ENCODE assay signal across 15 mouse cellular contexts in genomic region chr8:31525071-31525470, GRCm38 (mm10).
DNase-seq lines count a peak whose midpoint lies in the region; ATAC-seq and TF ChIP-seq lines count a peak whose summit lies in the region.
"Had no signal": no experiment of that assay in that cellular context is flagged by ENCODE, and none has a peak within 500 bp of the region (broad histone marks: within the 10 kb centered on the region; RNA-seq: fewer than 3 reads in every experiment).

No protein-coding gene starts in this region.

- H3K27me3 ChIP-seq in lung, embryonic 14.5 days (ENCODE audit: insufficient read depth, low read length) = no peaks in the 10 kb centered on the region
- no peaks in the 10 kb centered on the region for H3K27me3 ChIP-seq in lung, embryonic 15.5 days
- H3K27me3 ChIP-seq: liver, embryonic 13.5 days; megakaryocyte, embryonic 14.5 days; neural tube, embryonic 12.5 days had no signal

- no peak overlapping the region for H3K9ac ChIP-seq in lung, embryonic 14.5 days
- H3K9ac ChIP-seq in lung, embryonic 15.5 days = no peak overlapping the region
- H3K9ac ChIP-seq: forebrain, postnatal 0 days; liver, embryonic 13.5 days; neural tube, embryonic 12.5 days had no signal

- 0 out of 2 replicates have a peak, but pooled peaks have one; percentile 29 for ATAC-seq in lung, embryonic 14.5 days (ENCODE audit: insufficient read depth)
- no peak for ATAC-seq in lung, embryonic 15.5 days (ENCODE audit: borderline replicate concordance, extremely low read depth, low FRiP score, low TSS enrichment)
- ATAC-seq: activated CD4-positive, CD25-positive, alpha-beta regulatory T cell, adult 4 months; forebrain, postnatal 0 days had no signal

- peak; percentile 44 for DNase-seq in lung, embryonic 14.5 days
- DNase-seq in lung, postnatal 14 days = no peak
- DNase-seq in kidney, adult 9 months = peak; percentile 94
- DNase-seq in T-cell, adult 2 months (ENCODE audit: low spot score) = no peak
- DNase-seq in frontal cortex, postnatal 14 days (ENCODE audit: low spot score in 2 of 2) = no peak
- no peak for DNase-seq in cerebellum, postnatal 14 days
- DNase-seq: cerebellum, adult 11-12 months; forebrain, postnatal 0 days; gastrocnemius, postnatal 14 days; layer of hippocampus, adult 9-11 months; liver, embryonic 13.5 days had no signal

- TF ChIP-seq CTCF in lung, embryonic 14.5 days (IDR thresholded peaks at IDR 0.05; ENCODE audit: low read depth) = no peak

- H3K36me3 ChIP-seq in lung, embryonic 14.5 days (ENCODE audit: insufficient read depth) = no peaks in the 10 kb centered on the region
- no peaks in the 10 kb centered on the region for H3K36me3 ChIP-seq in lung, embryonic 15.5 days
- H3K36me3 ChIP-seq: liver, embryonic 13.5 days; neural tube, embryonic 12.5 days had no signal

- H3K4me3 ChIP-seq in lung, embryonic 14.5 days (ENCODE audit: low read depth, low read length) = no peak overlapping the region
- H3K4me3 ChIP-seq in lung, embryonic 15.5 days = no peak overlapping the region
- H3K4me3 ChIP-seq: liver, embryonic 13.5 days; megakaryocyte, embryonic 14.5 days; neural tube, embryonic 12.5 days had no signal

- 0 out of 2 replicates have a peak, but pooled peaks cover 3% of the 10 kb centered on the region for H3K9me3 ChIP-seq in lung, embryonic 14.5 days (ENCODE audit: low read depth, low read length)
- no peaks in the 10 kb centered on the region for H3K9me3 ChIP-seq in lung, embryonic 15.5 days
- H3K9me3 ChIP-seq: liver, embryonic 13.5 days; neural tube, embryonic 12.5 days had no signal

- H3K27ac ChIP-seq in lung, embryonic 14.5 days (ENCODE audit: low read depth) = no peak overlapping the region
- peak overlapping the region; percentile 27; the same call in 1 of the 2 replicates for H3K27ac ChIP-seq in lung, embryonic 15.5 days
- H3K27ac ChIP-seq: liver, embryonic 13.5 days; neural tube, embryonic 12.5 days had no signal

- no peak overlapping the region for H3K4me2 ChIP-seq in lung, embryonic 14.5 days
- no peak overlapping the region for H3K4me2 ChIP-seq in lung, embryonic 15.5 days
- H3K4me2 ChIP-seq: liver, embryonic 13.5 days; neural tube, embryonic 12.5 days had no signal

- WGBS in lung, embryonic 14.5 days = 53% methylated on average over 5 of the region's 5 CpGs
- 48% methylated on average over 5 of the region's 5 CpGs for WGBS in lung, embryonic 15.5 days

- no peaks in the 10 kb centered on the region for H3K4me1 ChIP-seq in lung, embryonic 14.5 days (ENCODE audit: insufficient read depth)
- 0 out of 2 replicates have a peak, but pooled peaks cover 2% of the 10 kb centered on the region for H3K4me1 ChIP-seq in lung, embryonic 15.5 days
- H3K4me1 ChIP-seq: liver, embryonic 13.5 days; megakaryocyte, embryonic 14.5 days; neural tube, embryonic 12.5 days had no signal

Comparison
In these comparisons a context has a peak if more than half of its experiments do, and no peak if none do; other contexts are left out.
1. DNase-seq: peak in lung, embryonic 14.5 days (single experiment) and kidney, adult 9 months (single experiment); none in lung, postnatal 14 days (single experiment), T-cell, adult 2 months (single experiment), frontal cortex, postnatal 14 days (0 of 2) and cerebellum, postnatal 14 days (0 of 2).